Mouse (Mus musculus) liver, adult 2 months (tissue): Measurements from ENCODE around the gene Rhobtb1.

Experiments used
- CTCF ChIP-seq: fragments of 200-500 bp; IDR thresholded peaks from 2 replicates; pipeline ENCODE4 v1.5.1; 2011; ENCODE audit warnings: low read depth, low read length, control low read depth
- POLR2A ChIP-seq: fragments of 200-500 bp; IDR thresholded peaks from 2 replicates; pipeline ENCODE4 v1.6.1; 2011; ENCODE audit warnings: low read length, control low read depth; ENCODE audit not compliant: insufficient read depth; ENCODE audit errors: extremely low read depth

DNA sequence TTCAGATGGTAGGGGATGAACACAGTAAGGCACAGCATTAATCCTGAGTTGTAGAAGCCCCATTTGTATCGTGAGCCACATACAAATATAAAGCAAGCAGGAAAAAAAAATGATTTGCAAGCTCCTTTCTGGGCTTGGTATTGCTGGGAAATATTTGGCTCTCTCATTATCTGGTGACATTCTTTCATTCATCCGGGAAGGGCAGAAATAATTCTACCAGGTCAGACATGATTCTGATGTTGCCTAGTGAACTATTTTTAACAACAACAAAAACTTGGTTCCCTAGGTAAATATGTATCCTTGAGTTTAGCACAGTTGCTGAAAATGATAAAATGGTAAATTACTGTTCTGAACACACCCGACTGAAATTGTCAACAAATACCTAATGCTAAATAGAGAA, 21.2 kb downstream of the Rhobtb1 start:
- TF ChIP-seq POLR2A (no peak), CTCF (no peak)
